In genomic region chr4:138042257-138042589, GRCm38 (mm10) we compare ENCODE assay signal across 17 mouse cellular contexts. TPM values are rescaled to one million over a fixed set of nuclear protein-coding genes. Genes with fewer than 3 reads are reported as not detected.
DNase-seq lines count a peak whose midpoint lies in the region; TF ChIP-seq lines count a peak whose summit lies in the region.
"Had no signal": no experiment of that assay in that cellular context is flagged by ENCODE, and none has a peak within 500 bp of the region (broad histone marks: within the 10 kb centered on the region; RNA-seq: fewer than 3 reads in every experiment).

No protein-coding gene starts in this region.

- H3K27ac ChIP-seq in gastrocnemius, adult 2 months = peak overlapping the region; percentile 90
- H3K27ac ChIP-seq: embryonic facial prominence, embryonic 12.5 days; limb, embryonic 10.5 days had no signal

- H3ac ChIP-seq in myocyte (ENCODE audit: control insufficient read depth, insufficient read length) = no peak overlapping the region

- H3K4me2 ChIP-seq in myocyte (ENCODE audit: low read depth) = peak overlapping the region; percentile 62
- H3K4me2 ChIP-seq: embryonic facial prominence, embryonic 12.5 days had no signal

- no peak for DNase-seq in gastrocnemius, adult 2 months
- DNase-seq in gastrocnemius, postnatal 36 days = no peak
- DNase-seq in lung, postnatal 36 days = peak; percentile 21
- no peak for DNase-seq in lung, postnatal 25 days (ENCODE audit: low spot score)
- DNase-seq in NIH3T3 (ENCODE audit: low read depth) = peak; percentile 24
- DNase-seq in ovary, adult 18-20 months (ENCODE audit: low spot score) = no peak
- DNase-seq: adrenal gland, adult 2 months; B cell, adult 2 months; cerebellum, adult 9-11 months; gastrocnemius, postnatal 10 days; kidney, postnatal 25 days; layer of hippocampus, adult 9-11 months; lung, adult 2 months; thymus, adult 2 months had no signal

- H3K36me3 ChIP-seq in myocyte (ENCODE audit: control insufficient read depth, insufficient read depth) = peaks cover 7% of the 10 kb centered on the region

- no peak for TF ChIP-seq CTCF in gastrocnemius, adult 2 months (IDR thresholded peaks at IDR 0.05)

- intact Hi-C loops in gastrocnemius, adult 2 months (cut with DNase I) = no loop called here
- intact Hi-C loops in gastrocnemius, postnatal 36 days (cut with DNase I) = no loop called here

- peaks cover 28% of the 10 kb centered on the region for H3K79me2 ChIP-seq in myocyte (ENCODE audit: control insufficient read depth, insufficient read depth)

- no peak for TF ChIP-seq POLR2A in myocyte (IDR thresholded peaks at IDR 0.05; ENCODE audit: insufficient read length, low read depth)

- peak overlapping the region; percentile 22; the same call in 1 of the 2 replicates for H3K4me3 ChIP-seq in gastrocnemius, adult 2 months
- no peak overlapping the region for H3K4me3 ChIP-seq in myocyte
- H3K4me3 ChIP-seq: embryonic facial prominence, embryonic 12.5 days; limb, embryonic 10.5 days had no signal

- no peaks in the 10 kb centered on the region for H3K27me3 ChIP-seq in myocyte (ENCODE audit: control insufficient read depth, insufficient read depth, insufficient read length)
- H3K27me3 ChIP-seq: embryonic facial prominence, embryonic 12.5 days had no signal

TF ChIP-seq in myocyte, 11 proteins besides CTCF, POLR2A, EP300 and RAD21:
- TF ChIP-seq CEBPB (IDR thresholded peaks at IDR 0.05; ENCODE audit: insufficient read depth, poor library complexity, severe bottlenecking) (no peak), MYOG (IDR thresholded peaks at IDR 0.05; ENCODE audit: control insufficient read depth in 1 of 3, insufficient read depth in 1 of 3, insufficient read length in 2 of 3, low read depth in 2 of 3) (no peak), SRF (IDR thresholded peaks at IDR 0.05; ENCODE audit: control insufficient read depth, insufficient read length, low read depth) (no peak), TCF12 (IDR thresholded peaks at IDR 0.05; ENCODE audit: insufficient read depth, poor library complexity, severe bottlenecking) (no peak), TCF3 (IDR thresholded peaks at IDR 0.05; ENCODE audit: insufficient read length, low read depth) (no peak), MAX (IDR thresholded peaks at IDR 0.05; ENCODE audit: low read depth) (no peak), MYOD1 (IDR thresholded peaks at IDR 0.05; ENCODE audit: control insufficient read depth in 1 of 3, insufficient read length in 2 of 3, low read depth in 2 of 3) (no peak), USF1 (IDR thresholded peaks at IDR 0.05; ENCODE audit: low read depth) (no peak), POLR2AphosphoS2 (IDR thresholded peaks at IDR 0.05; ENCODE audit: insufficient read length, low read depth) (no peak), E2F4 (IDR thresholded peaks at IDR 0.05; ENCODE audit: insufficient read depth) (no peak), REST (IDR thresholded peaks at IDR 0.05; ENCODE audit: insufficient read depth, insufficient read length) (no peak)

RNA-seq across cellular contexts. Expression of gene Eif4g3, which starts 49.4 kb away (rescaled TPM):
- 100 to 1,000 TPM; 108 to 145 TPM for total RNA-seq in gastrocnemius, adult 2 months (2021)
- total RNA-seq in gastrocnemius, postnatal 36 days (2021) = 100 to 1,000 TPM; 103 to 115 TPM
- 32.9 TPM for polyA plus RNA-seq in myocyte (2012; fragmentation: generic; extraction: Trizol)

Comparison
In these comparisons a context has a peak if more than half of its experiments do, and no peak if none do; other contexts are left out.
1. DNase-seq: peak in lung, postnatal 36 days (single experiment) and NIH3T3 (single experiment); none in gastrocnemius, adult 2 months (single experiment), gastrocnemius, postnatal 36 days (0 of 2), lung, postnatal 25 days (single experiment) and ovary, adult 18-20 months (single experiment).